Mouse (Mus musculus) stomach, postnatal 0 days (tissue): ENCODE data around the gene Sec22c.

Experiments used
- CTCF ChIP-seq: IDR thresholded peaks from 2 replicates; pipeline ENCODE4 v1.5.1; 2016; ENCODE audit warnings: antibody characterized with exemption, low read depth, mild to moderate bottlenecking, moderate library complexity
- EP300 ChIP-seq: optimal IDR thresholded peaks from 2 replicates; pipeline ENCODE3; 2016; ENCODE audit warnings: antibody characterized with exemption

- TF ChIP-seq CTCF (peak; percentile 98), EP300 (no peak)
Measured at GRCm38 (mm10) chr9:121697150-121698049, 7.9 kb downstream of the Sec22c start.
